19 mouse cellular contexts compared by ENCODE assay signal in genomic region chr16:5545801-5546200, GRCm38 (mm10).
DNase-seq lines count a peak whose midpoint lies in the region; ATAC-seq and TF ChIP-seq lines count a peak whose summit lies in the region.
"Had no signal": no experiment of that assay in that cellular context is flagged by ENCODE, and none has a peak within 500 bp of the region (broad histone marks: within the 10 kb centered on the region; RNA-seq: fewer than 3 reads in every experiment).

No protein-coding gene starts in this region.

- H3K27me3 ChIP-seq in liver, postnatal 0 days (ENCODE audit: insufficient read depth, low read length) = no peaks in the 10 kb centered on the region
- no peaks in the 10 kb centered on the region for H3K27me3 ChIP-seq in liver, embryonic 12.5 days (replicated peaks)
- no peaks in the 10 kb centered on the region for H3K27me3 ChIP-seq in midbrain, embryonic 11.5 days (ENCODE audit: control insufficient read depth, insufficient read depth, low read length)
- H3K27me3 ChIP-seq in midbrain, embryonic 14.5 days (ENCODE audit: control insufficient read depth, insufficient read depth, low read length) = no peaks in the 10 kb centered on the region
- H3K27me3 ChIP-seq in midbrain, embryonic 15.5 days (replicated peaks) = no peaks in the 10 kb centered on the region
- H3K27me3 ChIP-seq in midbrain, embryonic 10.5 days (ENCODE audit: low read depth, poor library complexity, severe bottlenecking) = no peaks in the 10 kb centered on the region; the same call in 1 of the 2 replicates
- no peaks in the 10 kb centered on the region for H3K27me3 ChIP-seq in intestine, embryonic 16.5 days (replicated peaks; ENCODE audit: control insufficient read depth, insufficient read depth, low read length)
- H3K27me3 ChIP-seq: embryonic facial prominence, embryonic 12.5 days; forebrain, embryonic 13.5 days; forebrain, embryonic 15.5 days had no signal

- H3K36me3 ChIP-seq in liver, postnatal 0 days (replicated peaks; ENCODE audit: insufficient read depth, low read length) = no peaks in the 10 kb centered on the region
- H3K36me3 ChIP-seq in liver, embryonic 12.5 days = no peaks in the 10 kb centered on the region
- H3K36me3 ChIP-seq in midbrain, embryonic 11.5 days (ENCODE audit: control insufficient read depth, insufficient read depth, low read length) = no peaks in the 10 kb centered on the region
- H3K36me3 ChIP-seq in midbrain, embryonic 14.5 days (ENCODE audit: control insufficient read depth, insufficient read depth, low read length) = no peaks in the 10 kb centered on the region
- H3K36me3 ChIP-seq in midbrain, embryonic 15.5 days (replicated peaks) = no peaks in the 10 kb centered on the region
- H3K36me3 ChIP-seq in midbrain, embryonic 10.5 days = no peaks in the 10 kb centered on the region
- no peaks in the 10 kb centered on the region for H3K36me3 ChIP-seq in intestine, embryonic 16.5 days (ENCODE audit: control insufficient read depth, insufficient read depth, low read length)
- H3K36me3 ChIP-seq: embryonic facial prominence, embryonic 10.5 days; embryonic facial prominence, embryonic 12.5 days; forebrain, embryonic 15.5 days had no signal

- no peak overlapping the region for H3K4me2 ChIP-seq in liver, postnatal 0 days (ENCODE audit: low read depth, low read length)
- no peak overlapping the region for H3K4me2 ChIP-seq in liver, embryonic 12.5 days
- H3K4me2 ChIP-seq in midbrain, embryonic 11.5 days = no peak overlapping the region
- H3K4me2 ChIP-seq in midbrain, embryonic 14.5 days (ENCODE audit: low read length) = no peak overlapping the region
- no peak overlapping the region for H3K4me2 ChIP-seq in midbrain, embryonic 15.5 days
- no peak overlapping the region for H3K4me2 ChIP-seq in intestine, embryonic 16.5 days (ENCODE audit: low read depth, low read length)
- H3K4me2 ChIP-seq: embryonic facial prominence, embryonic 12.5 days; forebrain, embryonic 13.5 days; forebrain, embryonic 15.5 days had no signal

- ATAC-seq in liver, postnatal 0 days = peak; percentile 92
- ATAC-seq in liver, embryonic 12.5 days = no peak
- no peak for ATAC-seq in midbrain, embryonic 11.5 days (ENCODE audit: low FRiP score)
- ATAC-seq in midbrain, embryonic 14.5 days (ENCODE audit: low FRiP score, low TSS enrichment) = no peak
- peak; percentile 50; the same call in 1 of the 2 replicates for ATAC-seq in midbrain, embryonic 15.5 days (replicated peaks)
- ATAC-seq in intestine, embryonic 16.5 days = no peak
- ATAC-seq: forebrain, embryonic 13.5 days; forebrain, embryonic 15.5 days had no signal

- no peak overlapping the region for H3K4me3 ChIP-seq in liver, postnatal 0 days (ENCODE audit: low read depth, low read length)
- H3K4me3 ChIP-seq in liver, embryonic 12.5 days = no peak overlapping the region
- H3K4me3 ChIP-seq in midbrain, embryonic 11.5 days (ENCODE audit: low read depth, low read length) = no peak overlapping the region
- no peak overlapping the region for H3K4me3 ChIP-seq in midbrain, embryonic 14.5 days (replicated peaks; ENCODE audit: low read depth, low read length)
- no peak overlapping the region for H3K4me3 ChIP-seq in midbrain, embryonic 15.5 days
- H3K4me3 ChIP-seq in midbrain, embryonic 10.5 days = no peak overlapping the region
- no peak overlapping the region for H3K4me3 ChIP-seq in intestine, embryonic 16.5 days (ENCODE audit: low read length)
- H3K4me3 ChIP-seq: embryonic facial prominence, embryonic 10.5 days; embryonic facial prominence, embryonic 12.5 days; forebrain, embryonic 13.5 days; forebrain, embryonic 15.5 days had no signal

- WGBS in liver, postnatal 0 days (ENCODE audit: insufficient replicate concordance) = 60% methylated on average over 8 of the region's 8 CpGs
- WGBS in liver, embryonic 12.5 days (ENCODE audit: insufficient replicate concordance) = 67% methylated on average over 8 of the region's 8 CpGs
- WGBS in midbrain, embryonic 11.5 days = 58% methylated on average over 8 of the region's 8 CpGs
- 29% methylated on average over 8 of the region's 8 CpGs for WGBS in midbrain, embryonic 14.5 days
- 38% methylated on average over 8 of the region's 8 CpGs for WGBS in midbrain, embryonic 15.5 days
- 57% methylated on average over 8 of the region's 8 CpGs for WGBS in midbrain, embryonic 10.5 days
- 70% methylated on average over 8 of the region's 8 CpGs for WGBS in intestine, embryonic 16.5 days

- no peak overlapping the region for H3K9ac ChIP-seq in liver, postnatal 0 days (replicated peaks)
- no peak overlapping the region for H3K9ac ChIP-seq in liver, embryonic 12.5 days
- H3K9ac ChIP-seq in midbrain, embryonic 11.5 days (ENCODE audit: low read length) = no peak overlapping the region
- H3K9ac ChIP-seq in midbrain, embryonic 14.5 days (replicated peaks; ENCODE audit: low read length) = no peak overlapping the region
- no peak overlapping the region for H3K9ac ChIP-seq in midbrain, embryonic 15.5 days
- H3K9ac ChIP-seq in intestine, embryonic 16.5 days (ENCODE audit: low read depth, low read length) = no peak overlapping the region
- H3K9ac ChIP-seq: embryonic facial prominence, embryonic 12.5 days; forebrain, embryonic 13.5 days; forebrain, embryonic 15.5 days had no signal

- no peak for DNase-seq in liver, postnatal 0 days
- peak; percentile 83 for DNase-seq in midbrain, embryonic 11.5 days (ENCODE audit: low spot score, missing footprints)
- no peak for DNase-seq in midbrain, embryonic 14.5 days
- no peak for DNase-seq in midbrain, embryonic 10.5 days (ENCODE audit: low spot score)
- DNase-seq: adrenal gland, adult 2 months; adrenal gland, postnatal 10 days; adrenal gland, postnatal 25 days; cerebellum, adult 11-12 months; cerebellum, adult 2 months; cerebellum, adult 9-10 months; cerebellum, postnatal 10 days; cerebellum, postnatal 25 days had no signal

- no peaks in the 10 kb centered on the region for H3K4me1 ChIP-seq in liver, postnatal 0 days (ENCODE audit: insufficient read depth)
- no peaks in the 10 kb centered on the region for H3K4me1 ChIP-seq in liver, embryonic 12.5 days
- no peaks in the 10 kb centered on the region for H3K4me1 ChIP-seq in midbrain, embryonic 11.5 days (ENCODE audit: control insufficient read depth, insufficient read depth, low read length)
- no peaks in the 10 kb centered on the region for H3K4me1 ChIP-seq in midbrain, embryonic 14.5 days (ENCODE audit: control insufficient read depth, insufficient read depth, low read length)
- 0 out of 2 replicates have a peak, but pooled peaks cover 2% of the 10 kb centered on the region for H3K4me1 ChIP-seq in midbrain, embryonic 15.5 days
- H3K4me1 ChIP-seq in midbrain, embryonic 10.5 days = peaks cover 26% of the 10 kb centered on the region
- no peaks in the 10 kb centered on the region for H3K4me1 ChIP-seq in intestine, embryonic 16.5 days (ENCODE audit: control insufficient read depth, insufficient read depth, low read length)
- H3K4me1 ChIP-seq: forebrain, embryonic 13.5 days; forebrain, embryonic 15.5 days had no signal

- H3K27ac ChIP-seq in liver, postnatal 0 days (ENCODE audit: low read depth) = no peak overlapping the region
- H3K27ac ChIP-seq in liver, embryonic 12.5 days = no peak overlapping the region
- no peak overlapping the region for H3K27ac ChIP-seq in midbrain, embryonic 11.5 days (ENCODE audit: low read depth, low read length)
- no peak overlapping the region for H3K27ac ChIP-seq in midbrain, embryonic 14.5 days (replicated peaks; ENCODE audit: low read depth, low read length)
- no peak overlapping the region for H3K27ac ChIP-seq in midbrain, embryonic 15.5 days
- no peak overlapping the region for H3K27ac ChIP-seq in midbrain, embryonic 10.5 days (replicated peaks)
- no peak overlapping the region for H3K27ac ChIP-seq in intestine, embryonic 16.5 days (ENCODE audit: low read length)
- H3K27ac ChIP-seq: embryonic facial prominence, embryonic 10.5 days; embryonic facial prominence, embryonic 12.5 days; forebrain, embryonic 13.5 days; forebrain, embryonic 15.5 days had no signal

- TF ChIP-seq CTCF in liver, postnatal 0 days (IDR thresholded peaks at IDR 0.05; ENCODE audit: low read depth) = no peak

- TF ChIP-seq EP300 in liver, postnatal 0 days (IDR thresholded peaks at IDR 0.05; ENCODE audit: low read depth) = peak; percentile 32; the same call in 1 of the 2 replicates

- H3K9me3 ChIP-seq in liver, postnatal 0 days (ENCODE audit: low read length) = no peaks in the 10 kb centered on the region
- no peaks in the 10 kb centered on the region for H3K9me3 ChIP-seq in liver, embryonic 12.5 days (replicated peaks)
- no peaks in the 10 kb centered on the region for H3K9me3 ChIP-seq in midbrain, embryonic 11.5 days (ENCODE audit: control insufficient read depth, low read length)
- H3K9me3 ChIP-seq in midbrain, embryonic 14.5 days (ENCODE audit: control insufficient read depth, low read length) = no peaks in the 10 kb centered on the region
- H3K9me3 ChIP-seq in midbrain, embryonic 15.5 days = no peaks in the 10 kb centered on the region
- no peaks in the 10 kb centered on the region for H3K9me3 ChIP-seq in midbrain, embryonic 10.5 days (replicated peaks)
- H3K9me3 ChIP-seq in intestine, embryonic 16.5 days (ENCODE audit: control insufficient read depth, low read length) = no peaks in the 10 kb centered on the region
- H3K9me3 ChIP-seq: embryonic facial prominence, embryonic 10.5 days; embryonic facial prominence, embryonic 12.5 days; forebrain, embryonic 13.5 days; forebrain, embryonic 15.5 days had no signal

Comparison
In these comparisons a context has a peak if more than half of its experiments do, and no peak if none do; other contexts are left out.
1. ATAC-seq: peak in liver, postnatal 0 days (single experiment) and midbrain, embryonic 15.5 days (single experiment); none in liver, embryonic 12.5 days (single experiment), midbrain, embryonic 11.5 days (single experiment), midbrain, embryonic 14.5 days (single experiment) and intestine, embryonic 16.5 days (single experiment).